8 mouse cellular contexts compared by ENCODE assay signal in genomic region chr13:62016168-62016502, GRCm38 (mm10).
DNase-seq lines count a peak whose midpoint lies in the region; ATAC-seq and TF ChIP-seq lines count a peak whose summit lies in the region.
"Not testable (repeated sequence)": the region's sequence is repeated elsewhere in the genome, so short reads cannot be mapped to it uniquely, and the experiment has no call there.

No protein-coding gene starts in this region.

- not testable (repeated sequence) for ATAC-seq in embryonic facial prominence, embryonic 14.5 days (ENCODE audit: low read depth); hindbrain, embryonic 13.5 days (ENCODE audit: low FRiP score); midbrain, embryonic 11.5 days (ENCODE audit: low FRiP score)
- ATAC-seq in kidney, embryonic 16.5 days (ENCODE audit: low FRiP score, low TSS enrichment), result peak; percentile 42; the same call in 1 of the 2 replicates
- peak; percentile 57; the same call in 1 of the 2 replicates for ATAC-seq in liver, embryonic 14.5 days (ENCODE audit: insufficient read depth)

- in situ Hi-C loops in ES-E14 (cut with MboI; ENCODE audit: low sequenced_read_pairs in 2 of 2, unreplicated experiment in 2 of 2), result loop anchor here in 1 of 2 experiments (25.0 kb wide), 1 partner anchor 96 kb away; no protein-coding TSS in a partner anchor

- TF ChIP-seq EP300 in liver, embryonic 14.5 days (IDR thresholded peaks at IDR 0.05; ENCODE audit: low read depth), result not testable (repeated sequence)

- not testable (repeated sequence) for H3K27me3 ChIP-seq in embryonic facial prominence, embryonic 14.5 days (replicated peaks; ENCODE audit: control insufficient read depth, insufficient read depth, low read length); hindbrain, embryonic 13.5 days; kidney, embryonic 16.5 days (ENCODE audit: insufficient read depth, low read length); liver, embryonic 14.5 days (ENCODE audit: control insufficient read depth, insufficient read depth, low read length); midbrain, embryonic 11.5 days (ENCODE audit: control insufficient read depth, insufficient read depth, low read length); small intestine, adult 2 months (ENCODE audit: control insufficient read depth, insufficient read depth, low read length)

- TF ChIP-seq POLR2A in small intestine, adult 2 months (IDR thresholded peaks at IDR 0.05; ENCODE audit: low read depth, low read length), result not testable (repeated sequence)

- H3K4me2 ChIP-seq in embryonic facial prominence, embryonic 14.5 days (ENCODE audit: low read depth, low read length), result peak overlapping the region; percentile 52
- peak overlapping the region; percentile 61 for H3K4me2 ChIP-seq in hindbrain, embryonic 13.5 days
- H3K4me2 ChIP-seq in kidney, embryonic 16.5 days (replicated peaks; ENCODE audit: low read depth, low read length), result peak overlapping the region; percentile 51
- peak overlapping the region; percentile 68 for H3K4me2 ChIP-seq in liver, embryonic 14.5 days (ENCODE audit: low read depth)
- peak overlapping the region; percentile 41 for H3K4me2 ChIP-seq in midbrain, embryonic 11.5 days

- intact Hi-C loops in gastrocnemius, adult 2 months (cut with DNase I), result not testable (repeated sequence)

- not testable (repeated sequence) for TF ChIP-seq CTCF in gastrocnemius, adult 2 months (IDR thresholded peaks at IDR 0.05); liver, embryonic 14.5 days (IDR thresholded peaks at IDR 0.05; ENCODE audit: low read depth); small intestine, adult 2 months (IDR thresholded peaks at IDR 0.05; ENCODE audit: extremely low read depth, insufficient read length, insufficient replicate concordance, low read depth, low read length)

- not testable (repeated sequence) for H3K9me3 ChIP-seq in ES-E14 (ENCODE audit: control insufficient read depth, insufficient read depth, low read depth, low read length); embryonic facial prominence, embryonic 14.5 days (ENCODE audit: control insufficient read depth, low read length); hindbrain, embryonic 13.5 days; kidney, embryonic 16.5 days (ENCODE audit: low read length); liver, embryonic 14.5 days (ENCODE audit: control insufficient read depth, low read length); midbrain, embryonic 11.5 days (ENCODE audit: control insufficient read depth, low read length)

- H3K9ac ChIP-seq in ES-E14 (ENCODE audit: insufficient read depth, low read depth, low read length, poor library complexity, severe bottlenecking), result peak overlapping the region; percentile 84
- peak overlapping the region; percentile 80 for H3K9ac ChIP-seq in embryonic facial prominence, embryonic 14.5 days (ENCODE audit: low read depth, low read length)
- peak overlapping the region; percentile 82 for H3K9ac ChIP-seq in hindbrain, embryonic 13.5 days
- peak overlapping the region; percentile 84 for H3K9ac ChIP-seq in kidney, embryonic 16.5 days (replicated peaks; ENCODE audit: low read length)
- peak overlapping the region; percentile 59 for H3K9ac ChIP-seq in liver, embryonic 14.5 days (replicated peaks)
- H3K9ac ChIP-seq in midbrain, embryonic 11.5 days (ENCODE audit: low read length), result peak overlapping the region; percentile 66

- DNase-seq in ES-E14 (ENCODE audit: low read depth, low spot score); embryonic facial prominence, embryonic 14.5 days (ENCODE audit: low spot score); gastrocnemius, adult 2 months; liver, embryonic 14.5 days (ENCODE audit: low read depth in 3 of 3, low spot score in 3 of 3); midbrain, embryonic 11.5 days (ENCODE audit: low spot score, missing footprints): not testable (repeated sequence)

- WGBS in embryonic facial prominence, embryonic 14.5 days, result 0% methylated on average over 5 of the region's 5 CpGs
- 2% methylated on average over 5 of the region's 5 CpGs for WGBS in hindbrain, embryonic 13.5 days
- 2% methylated on average over 5 of the region's 5 CpGs for WGBS in kidney, embryonic 16.5 days
- WGBS in liver, embryonic 14.5 days (ENCODE audit: insufficient replicate concordance), result 3% methylated on average over 5 of the region's 5 CpGs
- WGBS in midbrain, embryonic 11.5 days, result 2% methylated on average over 5 of the region's 5 CpGs
- under 1% methylated on average over 5 of the region's 5 CpGs for WGBS in small intestine, adult 2 months

- H3K27ac ChIP-seq in ES-E14 (ENCODE audit: insufficient read depth, low read depth, low read length, poor library complexity, severe bottlenecking), result peak overlapping the region; percentile 16
- peak overlapping the region; percentile 68 for H3K27ac ChIP-seq in embryonic facial prominence, embryonic 14.5 days (replicated peaks; ENCODE audit: low read depth, low read length)
- peak overlapping the region; percentile 48; the same call in 1 of the 2 replicates for H3K27ac ChIP-seq in gastrocnemius, adult 2 months
- H3K27ac ChIP-seq in hindbrain, embryonic 13.5 days, result peak overlapping the region; percentile 87
- H3K27ac ChIP-seq in kidney, embryonic 16.5 days (ENCODE audit: low read length), result peak overlapping the region; percentile 75
- peak overlapping the region; percentile 2; the same call in 1 of the 2 replicates for H3K27ac ChIP-seq in liver, embryonic 14.5 days
- H3K27ac ChIP-seq in midbrain, embryonic 11.5 days (ENCODE audit: low read depth, low read length), result not testable (repeated sequence)
- H3K27ac ChIP-seq in small intestine, adult 2 months (ENCODE audit: insufficient read depth, low read depth, low read length), result peak overlapping the region; percentile 23; the same call in 1 of the 2 replicates

- H3K4me3 ChIP-seq in ES-E14 (ENCODE audit: insufficient read depth in 1 of 2, low read depth in 1 of 2, low read length in 2 of 2, poor library complexity in 1 of 2, severe bottlenecking in 1 of 2), result peak overlapping the region; percentile 80 to 99
- peak overlapping the region; percentile 60 for H3K4me3 ChIP-seq in embryonic facial prominence, embryonic 14.5 days (ENCODE audit: low read depth, low read length)
- H3K4me3 ChIP-seq in gastrocnemius, adult 2 months, result peak overlapping the region; percentile 74
- H3K4me3 ChIP-seq in hindbrain, embryonic 13.5 days, result peak overlapping the region; percentile 62
- H3K4me3 ChIP-seq in kidney, embryonic 16.5 days (ENCODE audit: low read length), result peak overlapping the region; percentile 70
- peak overlapping the region; percentile 67 to 100 for H3K4me3 ChIP-seq in liver, embryonic 14.5 days (ENCODE audit: insufficient read depth in 1 of 2, low read depth in 2 of 2, low read length in 2 of 2)
- peak overlapping the region; percentile 55 for H3K4me3 ChIP-seq in midbrain, embryonic 11.5 days (ENCODE audit: low read depth, low read length)
- H3K4me3 ChIP-seq in small intestine, adult 2 months (ENCODE audit: low read depth, low read length), result peak overlapping the region; percentile 86

- not testable (repeated sequence) for H3K4me1 ChIP-seq in ES-E14 (ENCODE audit: control insufficient read depth in 2 of 2, insufficient read depth in 2 of 2, low read length in 2 of 2, poor library complexity in 1 of 2); embryonic facial prominence, embryonic 14.5 days (ENCODE audit: control insufficient read depth, insufficient read depth, low read length); hindbrain, embryonic 13.5 days (replicated peaks); kidney, embryonic 16.5 days (ENCODE audit: insufficient read depth, low read length); liver, embryonic 14.5 days (replicated peaks; ENCODE audit: control insufficient read depth in 2 of 2, insufficient read depth in 2 of 2, low read length in 1 of 2); midbrain, embryonic 11.5 days (ENCODE audit: control insufficient read depth, insufficient read depth, low read length); small intestine, adult 2 months (ENCODE audit: control insufficient read depth, insufficient read depth, insufficient read length, low read length)

- not testable (repeated sequence) for H3K36me3 ChIP-seq in ES-E14 (ENCODE audit: control insufficient read depth, insufficient read depth, low read length, poor library complexity, severe bottlenecking); embryonic facial prominence, embryonic 14.5 days (ENCODE audit: control insufficient read depth, insufficient read depth, low read length); hindbrain, embryonic 13.5 days; kidney, embryonic 16.5 days (ENCODE audit: insufficient read depth, low read length); liver, embryonic 14.5 days (replicated peaks; ENCODE audit: control insufficient read depth, insufficient read depth, low read depth); midbrain, embryonic 11.5 days (ENCODE audit: control insufficient read depth, insufficient read depth, low read length); small intestine, adult 2 months (ENCODE audit: control insufficient read depth, insufficient read depth, low read length)
